Mouse (Mus musculus) embryonic facial prominence, embryonic 15.5 days (tissue): ENCODE measurements around the gene Stmnd1. TPM values are rescaled to one million over a fixed set of nuclear protein-coding genes. Genes with fewer than 3 reads are reported as not detected.
"Not testable (repeated sequence)": the region's sequence is repeated elsewhere in the genome, so short reads cannot be mapped to it uniquely, and the experiment has no call there.

ENCODE experiments used
- ATAC-seq: fragments of 200-750 bp; cut with Nextera tagmentation; 2 replicates; pipeline ENCODE4 v1.8.0; 2017; ENCODE audit warnings: low read depth, moderate TSS enrichment; ENCODE audit not compliant: insufficient number of reproducible peaks, low FRiP score, low TSS enrichment
- H3K27ac ChIP-seq: fragments of 300-500 bp; sonication (generic); replicated peaks from 2 replicates; pipeline ENCODE4 v1.5.1; 2015; ENCODE audit warnings: mild to moderate bottlenecking, inconsistent platforms
- H3K27me3 ChIP-seq: fragments of 300-500 bp; sonication (generic); 2 replicates; pipeline ENCODE4 v1.6.1; 2015; ENCODE audit warnings: inconsistent platforms
- H3K36me3 ChIP-seq: fragments of 300-500 bp; sonication (generic); 2 replicates; pipeline ENCODE4 v1.6.1; 2015; ENCODE audit warnings: mild to moderate bottlenecking, inconsistent platforms
- H3K4me1 ChIP-seq: fragments of 300-500 bp; sonication (generic); 2 replicates; pipeline ENCODE4 v1.6.1; 2015; ENCODE audit warnings: inconsistent platforms
- H3K4me2 ChIP-seq: fragments of 300-500 bp; sonication (generic); replicated peaks from 2 replicates; pipeline ENCODE4 v1.6.1; 2015; ENCODE audit warnings: mild to moderate bottlenecking, inconsistent platforms
- H3K4me3 ChIP-seq: fragments of 300-500 bp; sonication (generic); replicated peaks from 2 replicates; pipeline ENCODE4 v1.5.1; 2015; ENCODE audit warnings: mild to moderate bottlenecking, inconsistent platforms
- H3K9ac ChIP-seq: fragments of 300-500 bp; sonication (generic); 2 replicates; pipeline ENCODE4 v1.6.1; 2015; ENCODE audit warnings: inconsistent platforms
- H3K9me3 ChIP-seq: fragments of 300-500 bp; sonication (generic); replicated peaks from 2 replicates; pipeline ENCODE4 v1.6.1; 2016; ENCODE audit warnings: inconsistent platforms
- WGBS: fragments of 180-500 bp; shearing (Covaris S2); methylation state at CpG from one replicate; pipeline ENCODE4 v1.1.7; 2015; 5-methylcytosine and 5-hydroxymethylcytosine counted together
- polyA plus RNA-seq: library from polyadenylated mRNA; unstranded; fragments of >200 nt; fragmentation: Nextera tagmentation; extraction: Ambion mirVana; gene quantifications from 2 replicates; pipeline ENCODE4 v1.2.1, GENCODE M21; 2015

Stmnd1 gene
- polyA plus RNA-seq, result 1.6 and 1.9 TPM in 2 replicates

- H3K9me3 ChIP-seq, result no peaks in the 10 kb centered on the region
- WGBS, result 14% methylated on average over 8 of the region's 8 CpGs
- peak; percentile 52 for ATAC-seq
These were observed at the start of gene Stmnd1 for GRCm38 (mm10) chr13:46273453-46274110. Stmnd1 (plus strand) TSS chr13:46273721.

GRCm38 (mm10) chr13:46226956-46227355 is 46.6 kb upstream of the Stmnd1 start:
- Histone ChIP-seq H3K36me3 (no peaks in the 10 kb centered on the region), H3K9ac (no peak overlapping the region), H3K4me3 (no peak overlapping the region), H3K27me3 (no peaks in the 10 kb centered on the region), H3K9me3 (no peaks in the 10 kb centered on the region), H3K4me2 (no peak overlapping the region), H3K4me1 (peaks cover 7% of the 10 kb centered on the region), H3K27ac (no peak overlapping the region)
- WGBS, result 53% methylated on average over 2 of the region's 2 CpGs
- no peak for ATAC-seq

More at GRCm38 (mm10) chr13:46273453-46274110, at the start of gene Stmnd1:
- Histone ChIP-seq H3K4me3 (peak within 1 kb of the TSS; percentile 19), H3K4me1 (peaks cover 28% of the 10 kb centered on the region), H3K27ac (peak within 1 kb of the TSS; percentile 82), H3K36me3 (no peaks in the 10 kb centered on the region), H3K27me3 (no peaks in the 10 kb centered on the region), H3K9ac (no peak within 1 kb of the TSS), H3K4me2 (peak within 1 kb of the TSS; percentile 43)

- WGBS, result 83% methylated on average over 4 of the region's 4 CpGs
- Histone ChIP-seq H3K27ac (no peak overlapping the region), H3K36me3 (no peaks in the 10 kb centered on the region), H3K4me2 (no peak overlapping the region), H3K27me3 (no peaks in the 10 kb centered on the region), H3K4me1 (peaks cover 3% of the 10 kb centered on the region; the same call in 1 of the 2 replicates), H3K9me3 (no peaks in the 10 kb centered on the region), H3K9ac (no peak overlapping the region), H3K4me3 (no peak overlapping the region)
- ATAC-seq, result no peak
These were observed 46.0 kb upstream of the Stmnd1 start for GRCm38 (mm10) chr13:46227486-46227885.

- H3K36me3 ChIP-seq, H3K27ac ChIP-seq, ATAC-seq, H3K9ac ChIP-seq, H3K4me2 ChIP-seq, H3K4me3 ChIP-seq, H3K4me1 ChIP-seq, H3K27me3 ChIP-seq, H3K9me3 ChIP-seq: not testable (repeated sequence)
- WGBS, result 79% methylated on average over 1 of the region's 1 CpGs
These were observed 44.8 kb upstream of the Stmnd1 start for GRCm38 (mm10) chr13:46228750-46229149.

GRCm38 (mm10) chr13:46231514-46232085 is 41.9 kb upstream of the Stmnd1 start:
- no peak for ATAC-seq
- H3K27ac ChIP-seq, result no peak overlapping the region; the same call in 1 of the 2 replicates
- WGBS, result 65% methylated on average over 5 of the region's 5 CpGs

GRCm38 (mm10) chr13:46237723-46238349 is 35.7 kb upstream of the Stmnd1 start:
- WGBS, result 73% methylated on average over 7 of the region's 7 CpGs
- no peak for ATAC-seq
- no peak overlapping the region for H3K4me2 ChIP-seq
- no peaks in the 10 kb centered on the region for H3K36me3 ChIP-seq
- H3K4me1 ChIP-seq, result no peaks in the 10 kb centered on the region
- no peak overlapping the region for H3K4me3 ChIP-seq
- no peaks in the 10 kb centered on the region for H3K27me3 ChIP-seq
- H3K9ac ChIP-seq, result no peak overlapping the region
- no peak overlapping the region for H3K27ac ChIP-seq
- H3K9me3 ChIP-seq, result no peaks in the 10 kb centered on the region

More at GRCm38 (mm10) chr13:46231514-46232085, 41.9 kb upstream of the Stmnd1 start:
- Histone ChIP-seq H3K36me3 (no peaks in the 10 kb centered on the region), H3K4me2 (no peak overlapping the region), H3K27me3 (no peaks in the 10 kb centered on the region), H3K4me1 (no peaks in the 10 kb centered on the region), H3K9ac (no peak overlapping the region), H3K9me3 (no peaks in the 10 kb centered on the region), H3K4me3 (no peak overlapping the region)

- Histone ChIP-seq H3K9me3 (no peaks in the 10 kb centered on the region), H3K4me3 (no peak overlapping the region), H3K4me1 (no peaks in the 10 kb centered on the region), H3K36me3 (no peaks in the 10 kb centered on the region), H3K4me2 (no peak overlapping the region), H3K9ac (no peak overlapping the region), H3K27ac (no peak overlapping the region), H3K27me3 (no peaks in the 10 kb centered on the region)
- ATAC-seq, result no peak
- WGBS, result 68% methylated on average over 7 of the region's 7 CpGs
These were observed 34.7 kb upstream of the Stmnd1 start for GRCm38 (mm10) chr13:46238796-46239195.

- 53% methylated on average over 9 of the region's 9 CpGs for WGBS
- Histone ChIP-seq H3K36me3 (no peaks in the 10 kb centered on the region), H3K4me2 (no peak overlapping the region), H3K4me3 (no peak overlapping the region), H3K9ac (no peak overlapping the region), H3K27me3 (no peaks in the 10 kb centered on the region), H3K27ac (no peak overlapping the region), H3K9me3 (no peaks in the 10 kb centered on the region), H3K4me1 (no peaks in the 10 kb centered on the region)
- no peak for ATAC-seq
These were observed 31.9 kb upstream of the Stmnd1 start for GRCm38 (mm10) chr13:46241391-46242188.

- Histone ChIP-seq H3K9ac (no peak overlapping the region), H3K27ac (no peak overlapping the region), H3K4me3 (no peak overlapping the region), H3K27me3 (no peaks in the 10 kb centered on the region), H3K4me2 (no peak overlapping the region), H3K9me3 (no peaks in the 10 kb centered on the region), H3K36me3 (no peaks in the 10 kb centered on the region), H3K4me1 (peaks cover 9% of the 10 kb centered on the region; the same call in 1 of the 2 replicates)
- no peak for ATAC-seq
- 85% methylated on average over 3 of the region's 3 CpGs for WGBS
These were observed 19.8 kb upstream of the Stmnd1 start for GRCm38 (mm10) chr13:46253753-46254152.

- no peak overlapping the region for H3K27ac ChIP-seq
- no peak for ATAC-seq
- no peaks in the 10 kb centered on the region for H3K36me3 ChIP-seq
- WGBS, result 83% methylated on average over 5 of the region's 5 CpGs
- no peak overlapping the region for H3K4me2 ChIP-seq
- H3K4me1 ChIP-seq, result peaks cover 9% of the 10 kb centered on the region; the same call in 1 of the 2 replicates
- H3K9me3 ChIP-seq, result no peaks in the 10 kb centered on the region
- H3K27me3 ChIP-seq, result no peaks in the 10 kb centered on the region
- H3K4me3 ChIP-seq, result no peak overlapping the region
- no peak overlapping the region for H3K9ac ChIP-seq
These were observed 19.4 kb upstream of the Stmnd1 start for GRCm38 (mm10) chr13:46254171-46254570.

- Histone ChIP-seq H3K27ac (no peak overlapping the region), H3K4me1 (peaks cover 9% of the 10 kb centered on the region; the same call in 1 of the 2 replicates), H3K9ac (no peak overlapping the region), H3K27me3 (no peaks in the 10 kb centered on the region), H3K4me2 (no peak overlapping the region), H3K36me3 (no peaks in the 10 kb centered on the region), H3K4me3 (no peak overlapping the region), H3K9me3 (no peaks in the 10 kb centered on the region)
- ATAC-seq, result no peak
- WGBS, result 76% methylated on average over 6 of the region's 6 CpGs
These were observed 17.9 kb upstream of the Stmnd1 start for GRCm38 (mm10) chr13:46255616-46256015.
